Mouse (Mus musculus): Measurements from ENCODE around the gene Thnsl1. TPM values are rescaled to one million over a fixed set of nuclear protein-coding genes. Genes with fewer than 3 reads are reported as not detected.

Gene Thnsl1
- 2.6 and 3.6 TPM in 2 replicates for polyA plus RNA-seq (2012; rRNA removed)

GRCm38 (mm10) chr2:21204912-21205830 lies at the start of gene Thnsl1, which contains the start of gene Enkur:
Thnsl1 (plus strand) TSS chr2:21205724.
Enkur (minus strand) TSS chr2:21205365.

Other genes with a start within 250 kb of the Thnsl1 start
- gene Arhgap21, start 236.8 kb upstream of the Thnsl1 start, polyA plus RNA-seq (2012; rRNA removed) = 6.9 and 9.3 TPM in 2 replicates
- gene Enkur, start 359 bp upstream of the Thnsl1 start, polyA plus RNA-seq (2012; rRNA removed) = 0.35 and 0.43 TPM in 2 replicates
- gene Gpr158, start 161.8 kb downstream of the Thnsl1 start, polyA plus RNA-seq (2012; rRNA removed) = 0.03 and 0.05 TPM in 2 replicates

Data from ovary, adult 2 months (tissue).